Mouse (Mus musculus) lung, adult 2 months (tissue): Measurements from ENCODE around the gene Ap3s2.

Experiments used
- CTCF ChIP-seq: fragments of 200-500 bp; IDR thresholded peaks from 2 replicates; pipeline ENCODE4 v1.5.1; 2011; ENCODE audit warnings: mild to moderate bottlenecking, low read length, control low read depth; ENCODE audit not compliant: insufficient read depth
- POLR2A ChIP-seq: fragments of 200-500 bp; IDR thresholded peaks from 2 replicates; pipeline ENCODE4 v1.6.1; 2011; ENCODE audit warnings: low read depth, mild to moderate bottlenecking, control low read depth, low read length, borderline replicate concordance; ENCODE audit errors: extremely low read depth

DNA sequence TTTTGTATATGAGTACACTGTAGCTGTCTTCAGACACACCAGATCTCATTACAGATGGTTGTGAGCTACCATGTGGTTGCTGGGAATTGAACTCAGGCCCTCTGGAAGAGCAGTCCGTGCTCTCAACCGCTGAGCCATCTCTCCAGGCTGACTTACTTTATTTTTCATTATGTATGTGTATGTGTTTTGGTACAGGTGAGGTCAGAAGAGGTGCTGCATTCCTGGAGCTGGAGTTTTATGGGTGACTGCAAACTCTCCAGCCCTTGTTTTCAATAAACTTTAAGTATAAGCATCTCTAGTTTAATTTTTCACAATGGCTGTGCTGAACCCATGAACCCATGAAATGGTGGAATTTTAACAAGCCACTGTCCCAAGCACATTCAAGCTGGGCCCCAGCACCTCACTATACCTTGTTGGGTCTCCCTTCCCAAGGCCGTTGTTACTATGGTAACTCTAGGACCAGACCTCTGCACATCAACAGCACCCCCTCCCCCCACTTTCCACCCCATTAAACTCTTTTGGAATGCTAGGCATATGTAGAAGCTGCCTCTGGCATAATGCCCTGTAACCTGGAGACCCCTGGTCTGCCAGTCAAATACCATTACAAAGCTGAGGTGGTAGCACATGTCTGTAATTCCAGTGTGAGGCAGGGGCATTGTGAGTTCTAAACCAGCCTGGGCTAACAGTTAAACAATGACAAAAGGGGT is 54.0 kb downstream of the Ap3s2 start:
- no peak for TF ChIP-seq POLR2A
- no peak for TF ChIP-seq CTCF
